Mouse (Mus musculus) mature B cell (primary cell): Measurements from ENCODE around the gene Zmym6.
"Not testable (repeated sequence)": the region's sequence is repeated elsewhere in the genome, so short reads cannot be mapped to it uniquely, and the experiment has no call there.

Source experiments
- in situ Hi-C: fragments of 300-500 bp; cut with MboI; formaldehyde crosslinking; loops from 2 replicates; pipeline ENCODE4 v1.14.3; 2019

Zmym6 gene

GRCm38 (mm10) chr4:127076875-127077548, at the start of gene Zmym6:
Zmym6 (plus strand) TSS chr4:127077383.
- in situ Hi-C loops, result no loop called here

- in situ Hi-C loops, result no loop called here
Measured at GRCm38 (mm10) chr4:127037158-127037557, 40.0 kb upstream of the Zmym6 start.

- in situ Hi-C loops, result no loop called here
Measured at GRCm38 (mm10) chr4:127037908-127038827, 39.0 kb upstream of the Zmym6 start.

- in situ Hi-C loops, result no loop called here
Measured at GRCm38 (mm10) chr4:127038828-127039349, 38.3 kb upstream of the Zmym6 start.

- in situ Hi-C loops, result no loop called here
Measured at GRCm38 (mm10) chr4:127039871-127040483, 37.2 kb upstream of the Zmym6 start.

- in situ Hi-C loops, result no loop called here
Measured at GRCm38 (mm10) chr4:127043540-127043939, 33.6 kb upstream of the Zmym6 start.

GRCm38 (mm10) chr4:127051121-127051520, 26.1 kb upstream of the Zmym6 start:
- in situ Hi-C loops, result no loop called here

GRCm38 (mm10) chr4:127053071-127053470, 24.1 kb upstream of the Zmym6 start:
- in situ Hi-C loops, result no loop called here

- in situ Hi-C loops, result no loop called here
Measured at GRCm38 (mm10) chr4:127054522-127055198, 22.5 kb upstream of the Zmym6 start.

- in situ Hi-C loops, result no loop called here
Measured at GRCm38 (mm10) chr4:127060585-127061290, 16.4 kb upstream of the Zmym6 start, which contains the start of gene Zmym1. Zmym1 (minus strand) TSS chr4:127061152.

GRCm38 (mm10) chr4:127064051-127064450, 13.1 kb upstream of the Zmym6 start:
- in situ Hi-C loops, result no loop called here

GRCm38 (mm10) chr4:127074915-127075314, 2.3 kb upstream of the Zmym6 start:
- in situ Hi-C loops, result no loop called here

- in situ Hi-C loops, result no loop called here
Measured at GRCm38 (mm10) chr4:127080806-127081205, 3.6 kb downstream of the Zmym6 start.

- in situ Hi-C loops, result no loop called here
Measured at GRCm38 (mm10) chr4:127083131-127083530, 5.9 kb downstream of the Zmym6 start.

- in situ Hi-C loops, result no loop called here
Measured at GRCm38 (mm10) chr4:127085761-127086160, 8.6 kb downstream of the Zmym6 start.

- in situ Hi-C loops, result no loop called here
Measured at GRCm38 (mm10) chr4:127091188-127091587, 14.0 kb downstream of the Zmym6 start.

- in situ Hi-C loops, result no loop called here
Measured at GRCm38 (mm10) chr4:127095090-127095489, 17.9 kb downstream of the Zmym6 start.

GRCm38 (mm10) chr4:127099552-127099951, 22.4 kb downstream of the Zmym6 start:
- in situ Hi-C loops, result not testable (repeated sequence)

GRCm38 (mm10) chr4:127107566-127107965, 30.4 kb downstream of the Zmym6 start:
- in situ Hi-C loops, result no loop called here

GRCm38 (mm10) chr4:127110570-127110969, 33.4 kb downstream of the Zmym6 start:
- in situ Hi-C loops, result no loop called here

- in situ Hi-C loops, result no loop called here
Measured at GRCm38 (mm10) chr4:127123391-127123790, 46.2 kb downstream of the Zmym6 start, which contains the start of gene Tmem35b. Tmem35b (plus strand) TSS chr4:127123691.
